Mouse (Mus musculus): ENCODE measurements around the gene Msl3. TPM values are rescaled to one million over a fixed set of nuclear protein-coding genes. Genes with fewer than 3 reads are reported as not detected.
"Not testable (repeated sequence)": the region's sequence is repeated elsewhere in the genome, so short reads cannot be mapped to it uniquely, and the experiment has no call there.

Gene Msl3
- polyA plus RNA-seq (2014; fragmentation: Nextera tagmentation; extraction: Ambion mirVana): 34.9 and 36.3 TPM in 2 replicates

GRCm38 (mm10) chrX:168673525-168674406 is at the start of gene Msl3:
Gene Msl3 (minus strand): TSS chrX:168673898.
- Histone ChIP-seq H3K4me3 (ENCODE audit: low read depth, low read length) (peak within 1 kb of the TSS; percentile 40), H3K9me3 (ENCODE audit: control insufficient read depth, low read length) (no peaks in the 10 kb centered on the region), H3K4me1 (ENCODE audit: control insufficient read depth, insufficient read depth, low read length) (no peaks in the 10 kb centered on the region), H3K36me3 (ENCODE audit: control insufficient read depth, insufficient read depth, low read length) (no peaks in the 10 kb centered on the region), H3K4me2 (ENCODE audit: low read depth) (peak within 1 kb of the TSS; percentile 49), H3K27ac (ENCODE audit: low read depth, low read length) (peak within 1 kb of the TSS; percentile 78), H3K27me3 (ENCODE audit: control insufficient read depth, insufficient read depth, low read length) (no peaks in the 10 kb centered on the region), H3K9ac (ENCODE audit: low read length) (peak within 1 kb of the TSS; percentile 58)
- WGBS: 11% methylated on average over 35 of the region's 88 CpGs
- DNase-seq (ENCODE audit: low spot score) (peak; percentile 84), ATAC-seq (ENCODE audit: insufficient read depth, low FRiP score, low TSS enrichment) (peak; percentile 89)

GRCm38 (mm10) chrX:168717969-168718368 is 44.3 kb upstream of the Msl3 start:
- no peaks in the 10 kb centered on the region for H3K4me1 ChIP-seq (ENCODE audit: control insufficient read depth, insufficient read depth, low read length)
- no peak overlapping the region for H3K27ac ChIP-seq (ENCODE audit: low read depth, low read length)
- H3K4me3 ChIP-seq (ENCODE audit: low read depth, low read length): no peak overlapping the region
- WGBS: 70% methylated on average over 2 of the region's 2 CpGs
- H3K9ac ChIP-seq (ENCODE audit: low read length): no peak overlapping the region
- no peaks in the 10 kb centered on the region for H3K9me3 ChIP-seq (ENCODE audit: control insufficient read depth, low read length)
- H3K27me3 ChIP-seq (ENCODE audit: control insufficient read depth, insufficient read depth, low read length): no peaks in the 10 kb centered on the region
- no peaks in the 10 kb centered on the region for H3K36me3 ChIP-seq (ENCODE audit: control insufficient read depth, insufficient read depth, low read length)
- ATAC-seq (ENCODE audit: insufficient read depth, low FRiP score, low TSS enrichment) (no peak), DNase-seq (ENCODE audit: low spot score) (no peak)
- no peak overlapping the region for H3K4me2 ChIP-seq (ENCODE audit: low read depth)

GRCm38 (mm10) chrX:168674407-168674962 is 787 bp upstream of the Msl3 start:
- ATAC-seq (ENCODE audit: insufficient read depth, low FRiP score, low TSS enrichment) (no peak), DNase-seq (ENCODE audit: low spot score) (no peak)
- H3K27ac ChIP-seq (ENCODE audit: low read depth, low read length): no peak overlapping the region
- H3K9ac ChIP-seq (ENCODE audit: low read length): peak overlapping the region; percentile 58
- no peaks in the 10 kb centered on the region for H3K27me3 ChIP-seq (ENCODE audit: control insufficient read depth, insufficient read depth, low read length)
- no peaks in the 10 kb centered on the region for H3K4me1 ChIP-seq (ENCODE audit: control insufficient read depth, insufficient read depth, low read length)
- peak overlapping the region; percentile 40 for H3K4me3 ChIP-seq (ENCODE audit: low read depth, low read length)
- H3K36me3 ChIP-seq (ENCODE audit: control insufficient read depth, insufficient read depth, low read length): no peaks in the 10 kb centered on the region
- H3K4me2 ChIP-seq (ENCODE audit: low read depth): peak overlapping the region; percentile 49
- no peaks in the 10 kb centered on the region for H3K9me3 ChIP-seq (ENCODE audit: control insufficient read depth, low read length)
- WGBS: 27% methylated on average over 10 of the region's 10 CpGs

- H3K4me2 ChIP-seq (ENCODE audit: low read depth): peak overlapping the region; percentile 49
- no peaks in the 10 kb centered on the region for H3K9me3 ChIP-seq (ENCODE audit: control insufficient read depth, low read length)
- H3K27me3 ChIP-seq (ENCODE audit: control insufficient read depth, insufficient read depth, low read length): no peaks in the 10 kb centered on the region
- peak overlapping the region; percentile 40 for H3K4me3 ChIP-seq (ENCODE audit: low read depth, low read length)
- no peak; the same call in 1 of the 2 replicates for ATAC-seq (ENCODE audit: insufficient read depth, low FRiP score, low TSS enrichment)
- DNase-seq (ENCODE audit: low spot score): no peak
- peak overlapping the region; percentile 78; the same call in 1 of the 2 replicates for H3K27ac ChIP-seq (ENCODE audit: low read depth, low read length)
- no peaks in the 10 kb centered on the region for H3K36me3 ChIP-seq (ENCODE audit: control insufficient read depth, insufficient read depth, low read length)
- no peaks in the 10 kb centered on the region for H3K4me1 ChIP-seq (ENCODE audit: control insufficient read depth, insufficient read depth, low read length)
- WGBS: 5% methylated on average over 29 of the region's 31 CpGs
- peak overlapping the region; percentile 58 for H3K9ac ChIP-seq (ENCODE audit: low read length)
Measured at GRCm38 (mm10) chrX:168672913-168673524, 679 bp downstream of the Msl3 start.

- Histone ChIP-seq H3K9me3 (ENCODE audit: control insufficient read depth, low read length) (no peaks in the 10 kb centered on the region), H3K9ac (ENCODE audit: low read length) (no peak overlapping the region), H3K36me3 (ENCODE audit: control insufficient read depth, insufficient read depth, low read length) (no peaks in the 10 kb centered on the region), H3K4me3 (ENCODE audit: low read depth, low read length) (peak overlapping the region; percentile 40), H3K4me1 (ENCODE audit: control insufficient read depth, insufficient read depth, low read length) (no peaks in the 10 kb centered on the region), H3K27ac (ENCODE audit: low read depth, low read length) (no peak overlapping the region), H3K4me2 (ENCODE audit: low read depth) (peak overlapping the region; percentile 49), H3K27me3 (ENCODE audit: control insufficient read depth, insufficient read depth, low read length) (no peaks in the 10 kb centered on the region)
- 21% methylated on average over 9 of the region's 9 CpGs for WGBS
- DNase-seq (ENCODE audit: low spot score) (peak; percentile 59), ATAC-seq (ENCODE audit: insufficient read depth, low FRiP score, low TSS enrichment) (peak; percentile 57)
Measured at GRCm38 (mm10) chrX:168672425-168672824, 1.3 kb downstream of the Msl3 start.

GRCm38 (mm10) chrX:168663982-168664689 is 9.6 kb downstream of the Msl3 start:
- 70% methylated on average over 12 of the region's 12 CpGs for WGBS
- Histone ChIP-seq H3K4me1 (ENCODE audit: control insufficient read depth, insufficient read depth, low read length) (no peaks in the 10 kb centered on the region), H3K4me3 (ENCODE audit: low read depth, low read length) (no peak overlapping the region), H3K27ac (ENCODE audit: low read depth, low read length) (no peak overlapping the region), H3K27me3 (ENCODE audit: control insufficient read depth, insufficient read depth, low read length) (no peaks in the 10 kb centered on the region), H3K36me3 (ENCODE audit: control insufficient read depth, insufficient read depth, low read length) (no peaks in the 10 kb centered on the region), H3K9ac (ENCODE audit: low read length) (no peak overlapping the region), H3K4me2 (ENCODE audit: low read depth) (no peak overlapping the region), H3K9me3 (ENCODE audit: control insufficient read depth, low read length) (no peaks in the 10 kb centered on the region)
- ATAC-seq (ENCODE audit: insufficient read depth, low FRiP score, low TSS enrichment) (no peak), DNase-seq (ENCODE audit: low spot score) (no peak)

GRCm38 (mm10) chrX:168660236-168660635 is 13.5 kb downstream of the Msl3 start:
- no peak for DNase-seq (ENCODE audit: low spot score)
- no peak overlapping the region for H3K4me2 ChIP-seq (ENCODE audit: low read depth)
- H3K36me3 ChIP-seq (ENCODE audit: control insufficient read depth, insufficient read depth, low read length): no peaks in the 10 kb centered on the region
- H3K4me3 ChIP-seq (ENCODE audit: low read depth, low read length): no peak overlapping the region
- no peaks in the 10 kb centered on the region for H3K27me3 ChIP-seq (ENCODE audit: control insufficient read depth, insufficient read depth, low read length)
- no peak overlapping the region for H3K27ac ChIP-seq (ENCODE audit: low read depth, low read length)
- H3K9ac ChIP-seq (ENCODE audit: low read length): no peak overlapping the region
- H3K9me3 ChIP-seq (ENCODE audit: control insufficient read depth, low read length): no peaks in the 10 kb centered on the region
- no peaks in the 10 kb centered on the region for H3K4me1 ChIP-seq (ENCODE audit: control insufficient read depth, insufficient read depth, low read length)
- WGBS: 79% methylated on average over 4 of the region's 4 CpGs
- ATAC-seq (ENCODE audit: insufficient read depth, low FRiP score, low TSS enrichment): no peak

GRCm38 (mm10) chrX:168659803-168660202 is 13.9 kb downstream of the Msl3 start:
- H3K4me2 ChIP-seq (ENCODE audit: low read depth); H3K9me3 ChIP-seq (ENCODE audit: control insufficient read depth, low read length); DNase-seq (ENCODE audit: low spot score); H3K4me3 ChIP-seq (ENCODE audit: low read depth, low read length); H3K27ac ChIP-seq (ENCODE audit: low read depth, low read length); H3K4me1 ChIP-seq (ENCODE audit: control insufficient read depth, insufficient read depth, low read length); ATAC-seq (ENCODE audit: insufficient read depth, low FRiP score, low TSS enrichment); H3K27me3 ChIP-seq (ENCODE audit: control insufficient read depth, insufficient read depth, low read length); H3K36me3 ChIP-seq (ENCODE audit: control insufficient read depth, insufficient read depth, low read length); H3K9ac ChIP-seq (ENCODE audit: low read length): not testable (repeated sequence)
- WGBS: 63% methylated on average over 4 of the region's 4 CpGs

Measured in neural tube, embryonic 11.5 days (tissue).